Mouse (Mus musculus): ENCODE data around the gene Itgb7. TPM values are rescaled to one million over a fixed set of nuclear protein-coding genes. Genes with fewer than 3 reads are reported as not detected.
A peak's percentile ranks its signal among the peaks of the same experiment; 100 is the strongest.

The Itgb7 gene
- total and polyA plus RNA-seq, 2 experiments = 1.8 to 2.2 TPM

- no peaks in the 10 kb centered on the region for H3K4me1 ChIP-seq (ENCODE audit: control insufficient read depth, insufficient read depth, low read length)
- H3K27me3 ChIP-seq (ENCODE audit: control insufficient read depth, insufficient read depth, low read length) = no peaks in the 10 kb centered on the region
- H3K4me3 ChIP-seq (ENCODE audit: insufficient read depth, low read depth, low read length) = no peak overlapping the region
- H3K9ac ChIP-seq (ENCODE audit: low read depth, low read length) = no peak overlapping the region
- no peak overlapping the region for H3K27ac ChIP-seq (replicated peaks; ENCODE audit: insufficient read depth, low read depth, low read length)
- TF ChIP-seq POLR2A (IDR thresholded peaks at IDR 0.05; ENCODE audit: extremely low read depth, insufficient read depth, low read length) = no peak
- no peak for TF ChIP-seq CTCF (IDR thresholded peaks at IDR 0.05; ENCODE audit: low read depth, low read length)
- WGBS = 84% methylated on average over 7 of the region's 7 CpGs
- H3K79me2 ChIP-seq (ENCODE audit: control insufficient read depth, insufficient read depth, low read length) = no peaks in the 10 kb centered on the region
- peaks cover 11% of the 10 kb centered on the region for H3K36me3 ChIP-seq (ENCODE audit: control insufficient read depth, insufficient read depth, low read length)
- DNase-seq (ENCODE audit: extremely low read depth, low read depth, low spot score) = no peak
These were observed 14.4 kb downstream of the Itgb7 start for GRCm38 (mm10) chr15:102217325-102217724.

GRCm38 (mm10) chr15:102216459-102217228 lies 15.1 kb downstream of the Itgb7 start:
- Histone ChIP-seq H3K36me3 (ENCODE audit: control insufficient read depth, insufficient read depth, low read length) (peaks cover 13% of the 10 kb centered on the region), H3K27me3 (ENCODE audit: control insufficient read depth, insufficient read depth, low read length) (no peaks in the 10 kb centered on the region), H3K4me3 (ENCODE audit: insufficient read depth, low read depth, low read length) (no peak overlapping the region), H3K79me2 (ENCODE audit: control insufficient read depth, insufficient read depth, low read length) (no peaks in the 10 kb centered on the region), H3K4me1 (ENCODE audit: control insufficient read depth, insufficient read depth, low read length) (no peaks in the 10 kb centered on the region), H3K9ac (ENCODE audit: low read depth, low read length) (no peak overlapping the region), H3K27ac (replicated peaks; ENCODE audit: insufficient read depth, low read depth, low read length) (no peak overlapping the region)
- no peak for DNase-seq (ENCODE audit: extremely low read depth, low read depth, low spot score)
- 73% methylated on average over 16 of the region's 16 CpGs for WGBS
- TF ChIP-seq POLR2A (IDR thresholded peaks at IDR 0.05; ENCODE audit: extremely low read depth, insufficient read depth, low read length) = no peak

GRCm38 (mm10) chr15:102215624-102216023 lies 16.1 kb downstream of the Itgb7 start:
- Histone ChIP-seq H3K9ac (ENCODE audit: low read depth, low read length) (no peak overlapping the region), H3K79me2 (ENCODE audit: control insufficient read depth, insufficient read depth, low read length) (no peaks in the 10 kb centered on the region), H3K4me3 (ENCODE audit: insufficient read depth, low read depth, low read length) (no peak overlapping the region), H3K36me3 (ENCODE audit: control insufficient read depth, insufficient read depth, low read length) (peaks cover 14% of the 10 kb centered on the region), H3K4me1 (ENCODE audit: control insufficient read depth, insufficient read depth, low read length) (no peaks in the 10 kb centered on the region), H3K27me3 (ENCODE audit: control insufficient read depth, insufficient read depth, low read length) (no peaks in the 10 kb centered on the region), H3K27ac (replicated peaks; ENCODE audit: insufficient read depth, low read depth, low read length) (no peak overlapping the region)
- TF ChIP-seq CTCF (IDR thresholded peaks at IDR 0.05; ENCODE audit: low read depth, low read length) (no peak), POLR2A (IDR thresholded peaks at IDR 0.05; ENCODE audit: extremely low read depth, insufficient read depth, low read length) (no peak)
- DNase-seq (ENCODE audit: extremely low read depth, low read depth, low spot score) = no peak
- 81% methylated on average over 6 of the region's 6 CpGs for WGBS

- H3K79me2 ChIP-seq (ENCODE audit: control insufficient read depth, insufficient read depth, low read length) = no peaks in the 10 kb centered on the region
- TF ChIP-seq POLR2A (IDR thresholded peaks at IDR 0.05; ENCODE audit: extremely low read depth, insufficient read depth, low read length) (no peak), CTCF (IDR thresholded peaks at IDR 0.05; ENCODE audit: low read depth, low read length) (no peak)
- H3K36me3 ChIP-seq (ENCODE audit: control insufficient read depth, insufficient read depth, low read length) = peaks cover 22% of the 10 kb centered on the region
- no peak overlapping the region for H3K27ac ChIP-seq (replicated peaks; ENCODE audit: insufficient read depth, low read depth, low read length)
- H3K9ac ChIP-seq (ENCODE audit: low read depth, low read length) = no peak overlapping the region
- H3K4me1 ChIP-seq (ENCODE audit: control insufficient read depth, insufficient read depth, low read length) = no peaks in the 10 kb centered on the region
- no peaks in the 10 kb centered on the region for H3K27me3 ChIP-seq (ENCODE audit: control insufficient read depth, insufficient read depth, low read length)
- H3K4me3 ChIP-seq (ENCODE audit: insufficient read depth, low read depth, low read length) = no peak overlapping the region
- 67% methylated on average over 2 of the region's 2 CpGs for WGBS
- no peak for DNase-seq (ENCODE audit: extremely low read depth, low read depth, low spot score)
These were observed 17.6 kb downstream of the Itgb7 start for GRCm38 (mm10) chr15:102214132-102214531.

GRCm38 (mm10) chr15:102211895-102212294 lies 19.8 kb downstream of the Itgb7 start:
- H3K36me3 ChIP-seq (ENCODE audit: control insufficient read depth, insufficient read depth, low read length) = peaks cover 36% of the 10 kb centered on the region
- 71% methylated on average over 6 of the region's 6 CpGs for WGBS
- TF ChIP-seq CTCF (IDR thresholded peaks at IDR 0.05; ENCODE audit: low read depth, low read length) (no peak), POLR2A (IDR thresholded peaks at IDR 0.05; ENCODE audit: extremely low read depth, insufficient read depth, low read length) (no peak)

GRCm38 (mm10) chr15:102210816-102211215 lies 20.9 kb downstream of the Itgb7 start:
- H3K27me3 ChIP-seq (ENCODE audit: control insufficient read depth, insufficient read depth, low read length) = no peaks in the 10 kb centered on the region
- peaks cover 42% of the 10 kb centered on the region for H3K36me3 ChIP-seq (ENCODE audit: control insufficient read depth, insufficient read depth, low read length)
- H3K4me1 ChIP-seq (ENCODE audit: control insufficient read depth, insufficient read depth, low read length) = peaks cover 2% of the 10 kb centered on the region; the same call in 1 of the 2 replicates
- H3K9ac ChIP-seq (ENCODE audit: low read depth, low read length) = no peak overlapping the region
- H3K27ac ChIP-seq (replicated peaks; ENCODE audit: insufficient read depth, low read depth, low read length) = no peak overlapping the region
- no peaks in the 10 kb centered on the region; the same call in 1 of the 2 replicates for H3K79me2 ChIP-seq (ENCODE audit: control insufficient read depth, insufficient read depth, low read length)
- 65% methylated on average over 4 of the region's 4 CpGs for WGBS
- DNase-seq (ENCODE audit: extremely low read depth, low read depth, low spot score) = peak; percentile 49
- no peak overlapping the region for H3K4me3 ChIP-seq (ENCODE audit: insufficient read depth, low read depth, low read length)
- no peak for TF ChIP-seq CTCF (IDR thresholded peaks at IDR 0.05; ENCODE audit: low read depth, low read length)
- TF ChIP-seq POLR2A (IDR thresholded peaks at IDR 0.05; ENCODE audit: extremely low read depth, insufficient read depth, low read length) = no peak

More at GRCm38 (mm10) chr15:102211895-102212294, 19.8 kb downstream of the Itgb7 start:
- no peak overlapping the region for H3K27ac ChIP-seq (replicated peaks; ENCODE audit: insufficient read depth, low read depth, low read length)
- H3K27me3 ChIP-seq (ENCODE audit: control insufficient read depth, insufficient read depth, low read length) = no peaks in the 10 kb centered on the region
- H3K4me1 ChIP-seq (ENCODE audit: control insufficient read depth, insufficient read depth, low read length) = no peaks in the 10 kb centered on the region
- no peaks in the 10 kb centered on the region for H3K79me2 ChIP-seq (ENCODE audit: control insufficient read depth, insufficient read depth, low read length)
- DNase-seq (ENCODE audit: extremely low read depth, low read depth, low spot score) = no peak
- H3K9ac ChIP-seq (ENCODE audit: low read depth, low read length) = no peak overlapping the region
- H3K4me3 ChIP-seq (ENCODE audit: insufficient read depth, low read depth, low read length) = no peak overlapping the region
